Mouse (Mus musculus): ENCODE measurements around the gene Igfbp4. TPM values are rescaled to one million over a fixed set of nuclear protein-coding genes. Genes with fewer than 3 reads are reported as not detected.

Gene Igfbp4
- total and polyA plus RNA-seq, 2 experiments = 662 to 1,830 TPM

- H3K27ac ChIP-seq (replicated peaks; ENCODE audit: insufficient read depth, low read depth, low read length) = no peak overlapping the region
- TF ChIP-seq POLR2A (IDR thresholded peaks at IDR 0.05; ENCODE audit: extremely low read depth, insufficient read depth, low read length) (no peak), CTCF (IDR thresholded peaks at IDR 0.05; ENCODE audit: low read depth, low read length) (no peak)
- DNase-seq (ENCODE audit: extremely low read depth, low read depth, low spot score) = no peak
- no peaks in the 10 kb centered on the region for H3K27me3 ChIP-seq (ENCODE audit: control insufficient read depth, insufficient read depth, low read length)
- H3K4me1 ChIP-seq (ENCODE audit: control insufficient read depth, insufficient read depth, low read length) = no peaks in the 10 kb centered on the region
- no peaks in the 10 kb centered on the region for H3K79me2 ChIP-seq (ENCODE audit: control insufficient read depth, insufficient read depth, low read length)
- 91% methylated on average over 8 of the region's 8 CpGs for WGBS
- no peak overlapping the region for H3K9ac ChIP-seq (ENCODE audit: low read depth, low read length)
- no peaks in the 10 kb centered on the region for H3K36me3 ChIP-seq (ENCODE audit: control insufficient read depth, insufficient read depth, low read length)
- no peak overlapping the region for H3K4me3 ChIP-seq (ENCODE audit: insufficient read depth, low read depth, low read length)
Observed at GRCm38 (mm10) chr11:99077869-99078268, 36.8 kb downstream of the Igfbp4 start.

GRCm38 (mm10) chr11:99080902-99081543 is 40.0 kb downstream of the Igfbp4 start:
- Histone ChIP-seq H3K4me1 (ENCODE audit: control insufficient read depth, insufficient read depth, low read length) (no peaks in the 10 kb centered on the region), H3K4me3 (ENCODE audit: insufficient read depth, low read depth, low read length) (no peak overlapping the region), H3K79me2 (ENCODE audit: control insufficient read depth, insufficient read depth, low read length) (no peaks in the 10 kb centered on the region), H3K9ac (ENCODE audit: low read depth, low read length) (no peak overlapping the region), H3K27me3 (ENCODE audit: control insufficient read depth, insufficient read depth, low read length) (no peaks in the 10 kb centered on the region), H3K36me3 (ENCODE audit: control insufficient read depth, insufficient read depth, low read length) (no peaks in the 10 kb centered on the region), H3K27ac (replicated peaks; ENCODE audit: insufficient read depth, low read depth, low read length) (no peak overlapping the region)
- no peak for DNase-seq (ENCODE audit: extremely low read depth, low read depth, low spot score)
- no peak for TF ChIP-seq POLR2A (IDR thresholded peaks at IDR 0.05; ENCODE audit: extremely low read depth, insufficient read depth, low read length)
- TF ChIP-seq CTCF (IDR thresholded peaks at IDR 0.05; ENCODE audit: low read depth, low read length) = no peak
- 80% methylated on average over 9 of the region's 9 CpGs for WGBS

GRCm38 (mm10) chr11:99081566-99081965 is 40.5 kb downstream of the Igfbp4 start:
- TF ChIP-seq CTCF (IDR thresholded peaks at IDR 0.05; ENCODE audit: low read depth, low read length) (no peak), POLR2A (IDR thresholded peaks at IDR 0.05; ENCODE audit: extremely low read depth, insufficient read depth, low read length) (no peak)
- WGBS = 40% methylated on average over 3 of the region's 3 CpGs
- Histone ChIP-seq H3K4me1 (ENCODE audit: control insufficient read depth, insufficient read depth, low read length) (no peaks in the 10 kb centered on the region), H3K4me3 (ENCODE audit: insufficient read depth, low read depth, low read length) (no peak overlapping the region), H3K9ac (ENCODE audit: low read depth, low read length) (no peak overlapping the region), H3K27ac (replicated peaks; ENCODE audit: insufficient read depth, low read depth, low read length) (no peak overlapping the region), H3K27me3 (ENCODE audit: control insufficient read depth, insufficient read depth, low read length) (no peaks in the 10 kb centered on the region), H3K36me3 (ENCODE audit: control insufficient read depth, insufficient read depth, low read length) (no peaks in the 10 kb centered on the region), H3K79me2 (ENCODE audit: control insufficient read depth, insufficient read depth, low read length) (no peaks in the 10 kb centered on the region)
- no peak for DNase-seq (ENCODE audit: extremely low read depth, low read depth, low spot score)

- 73% methylated on average over 8 of the region's 8 CpGs for WGBS
- Histone ChIP-seq H3K4me3 (ENCODE audit: insufficient read depth, low read depth, low read length) (no peak overlapping the region), H3K27ac (replicated peaks; ENCODE audit: insufficient read depth, low read depth, low read length) (no peak overlapping the region), H3K36me3 (ENCODE audit: control insufficient read depth, insufficient read depth, low read length) (no peaks in the 10 kb centered on the region), H3K79me2 (ENCODE audit: control insufficient read depth, insufficient read depth, low read length) (no peaks in the 10 kb centered on the region), H3K9ac (ENCODE audit: low read depth, low read length) (no peak overlapping the region), H3K4me1 (ENCODE audit: control insufficient read depth, insufficient read depth, low read length) (no peaks in the 10 kb centered on the region), H3K27me3 (ENCODE audit: control insufficient read depth, insufficient read depth, low read length) (no peaks in the 10 kb centered on the region)
- TF ChIP-seq POLR2A (IDR thresholded peaks at IDR 0.05; ENCODE audit: extremely low read depth, insufficient read depth, low read length) (no peak), CTCF (IDR thresholded peaks at IDR 0.05; ENCODE audit: low read depth, low read length) (no peak)
- no peak for DNase-seq (ENCODE audit: extremely low read depth, low read depth, low spot score)
Observed at GRCm38 (mm10) chr11:99082098-99082497, 41.1 kb downstream of the Igfbp4 start.

GRCm38 (mm10) chr11:99083516-99083915 is 42.5 kb downstream of the Igfbp4 start:
- WGBS = 96% methylated on average over 8 of the region's 8 CpGs
- no peaks in the 10 kb centered on the region for H3K36me3 ChIP-seq (ENCODE audit: control insufficient read depth, insufficient read depth, low read length)
- no peaks in the 10 kb centered on the region for H3K79me2 ChIP-seq (ENCODE audit: control insufficient read depth, insufficient read depth, low read length)
- TF ChIP-seq CTCF (IDR thresholded peaks at IDR 0.05; ENCODE audit: low read depth, low read length) (no peak), POLR2A (IDR thresholded peaks at IDR 0.05; ENCODE audit: extremely low read depth, insufficient read depth, low read length) (no peak)
- H3K4me1 ChIP-seq (ENCODE audit: control insufficient read depth, insufficient read depth, low read length) = no peaks in the 10 kb centered on the region
- DNase-seq (ENCODE audit: extremely low read depth, low read depth, low spot score) = no peak
- H3K4me3 ChIP-seq (ENCODE audit: insufficient read depth, low read depth, low read length) = no peak overlapping the region
- H3K9ac ChIP-seq (ENCODE audit: low read depth, low read length) = no peak overlapping the region
- H3K27me3 ChIP-seq (ENCODE audit: control insufficient read depth, insufficient read depth, low read length) = no peaks in the 10 kb centered on the region
- no peak overlapping the region for H3K27ac ChIP-seq (replicated peaks; ENCODE audit: insufficient read depth, low read depth, low read length)

GRCm38 (mm10) chr11:99084366-99084765 is 43.3 kb downstream of the Igfbp4 start:
- Histone ChIP-seq H3K27ac (replicated peaks; ENCODE audit: insufficient read depth, low read depth, low read length) (no peak overlapping the region), H3K4me3 (ENCODE audit: insufficient read depth, low read depth, low read length) (no peak overlapping the region), H3K27me3 (ENCODE audit: control insufficient read depth, insufficient read depth, low read length) (no peaks in the 10 kb centered on the region), H3K79me2 (ENCODE audit: control insufficient read depth, insufficient read depth, low read length) (no peaks in the 10 kb centered on the region), H3K9ac (ENCODE audit: low read depth, low read length) (no peak overlapping the region), H3K36me3 (ENCODE audit: control insufficient read depth, insufficient read depth, low read length) (no peaks in the 10 kb centered on the region), H3K4me1 (ENCODE audit: control insufficient read depth, insufficient read depth, low read length) (no peaks in the 10 kb centered on the region)
- TF ChIP-seq POLR2A (IDR thresholded peaks at IDR 0.05; ENCODE audit: extremely low read depth, insufficient read depth, low read length) (no peak), CTCF (IDR thresholded peaks at IDR 0.05; ENCODE audit: low read depth, low read length) (no peak)
- no peak for DNase-seq (ENCODE audit: extremely low read depth, low read depth, low spot score)
- WGBS = 76% methylated on average over 9 of the region's 9 CpGs
